Mouse (Mus musculus): ENCODE results near the gene Pacsin3. TPM values are rescaled to one million over a fixed set of nuclear protein-coding genes. Genes with fewer than 3 reads are reported as not detected.
A peak's percentile ranks its signal among the peaks of the same experiment; 100 is the strongest.

Pacsin3 gene
- total RNA-seq, 2 experiments from 2014 or later: 25.6 to 27.6 TPM

DNA sequence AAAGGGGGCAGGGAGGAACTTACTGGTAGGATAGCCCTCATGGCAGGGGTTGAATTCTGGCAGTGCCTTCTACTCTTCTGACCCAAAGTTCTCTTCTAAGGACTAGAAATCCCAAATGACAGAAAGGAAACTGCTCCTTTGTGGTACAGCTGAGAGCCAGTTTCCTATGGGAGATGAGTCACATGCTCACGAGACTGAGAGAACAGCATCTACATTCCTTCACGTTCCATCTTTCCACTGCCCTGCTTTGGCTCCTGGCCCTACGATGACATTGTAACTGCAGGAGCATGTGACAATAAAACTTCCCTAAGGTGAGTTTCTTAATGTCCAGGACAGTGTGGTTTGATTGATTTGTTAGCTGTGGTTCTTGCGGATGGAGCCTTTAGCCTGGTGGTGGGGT is 7.4 kb upstream of the Pacsin3 start:
- Histone ChIP-seq H3K4me3 (no peak overlapping the region), H3K27ac (no peak overlapping the region)
- DNase-seq (ENCODE audit: low spot score in 2 of 2): no peak
- TF ChIP-seq CTCF (conservative IDR thresholded peaks at IDR 0.05): no peak

- no peak for TF ChIP-seq CTCF (conservative IDR thresholded peaks at IDR 0.05)
Measured at GRCm38 (mm10) chr2:91252001-91252400, 3.8 kb upstream of the Pacsin3 start.

DNA sequence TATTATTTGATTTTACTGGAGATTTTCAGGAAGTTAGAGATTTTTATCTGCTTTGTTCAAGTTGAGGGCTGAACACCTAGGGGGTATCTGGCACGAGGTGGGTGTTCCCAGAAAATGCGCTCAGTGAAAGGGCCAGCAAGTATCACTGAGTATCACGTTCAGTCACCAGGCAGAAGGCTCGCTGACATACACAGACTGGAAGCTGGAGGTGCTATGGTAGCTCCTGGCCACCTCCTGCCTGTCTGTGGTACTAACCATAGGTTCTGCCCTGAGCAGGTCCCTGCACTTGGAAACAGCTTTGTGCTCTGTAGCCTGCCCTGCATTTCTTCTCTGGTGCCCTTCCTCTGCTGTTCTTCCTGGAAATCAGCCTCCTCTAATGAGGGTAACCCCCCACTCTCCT is 3.2 kb upstream of the Pacsin3 start:
- no peak for DNase-seq (ENCODE audit: low spot score in 2 of 2)
- Histone ChIP-seq H3K27ac (no peak overlapping the region), H3K4me3 (no peak overlapping the region)
- TF ChIP-seq CTCF (conservative IDR thresholded peaks at IDR 0.05): no peak

More at GRCm38 (mm10) chr2:91252001-91252400, 3.8 kb upstream of the Pacsin3 start:
- H3K27ac ChIP-seq: no peak overlapping the region
- H3K4me3 ChIP-seq: no peak overlapping the region
- DNase-seq (ENCODE audit: low spot score in 2 of 2): no peak

GRCm38 (mm10) chr2:91254725-91255380 is 901 bp upstream of the Pacsin3 start:
- H3K27ac ChIP-seq: no peak overlapping the region
- H3K4me3 ChIP-seq: no peak overlapping the region
- no peak for TF ChIP-seq CTCF (conservative IDR thresholded peaks at IDR 0.05)
- DNase-seq (ENCODE audit: low spot score in 2 of 2): no peak

GRCm38 (mm10) chr2:91256256-91257125 is 737 bp downstream of the Pacsin3 start:
- no peak for DNase-seq (ENCODE audit: low spot score in 2 of 2)
- peak overlapping the region; percentile 74 for H3K4me3 ChIP-seq
- peak overlapping the region; percentile 89 for H3K27ac ChIP-seq
- no peak for TF ChIP-seq CTCF (conservative IDR thresholded peaks at IDR 0.05)

DNA sequence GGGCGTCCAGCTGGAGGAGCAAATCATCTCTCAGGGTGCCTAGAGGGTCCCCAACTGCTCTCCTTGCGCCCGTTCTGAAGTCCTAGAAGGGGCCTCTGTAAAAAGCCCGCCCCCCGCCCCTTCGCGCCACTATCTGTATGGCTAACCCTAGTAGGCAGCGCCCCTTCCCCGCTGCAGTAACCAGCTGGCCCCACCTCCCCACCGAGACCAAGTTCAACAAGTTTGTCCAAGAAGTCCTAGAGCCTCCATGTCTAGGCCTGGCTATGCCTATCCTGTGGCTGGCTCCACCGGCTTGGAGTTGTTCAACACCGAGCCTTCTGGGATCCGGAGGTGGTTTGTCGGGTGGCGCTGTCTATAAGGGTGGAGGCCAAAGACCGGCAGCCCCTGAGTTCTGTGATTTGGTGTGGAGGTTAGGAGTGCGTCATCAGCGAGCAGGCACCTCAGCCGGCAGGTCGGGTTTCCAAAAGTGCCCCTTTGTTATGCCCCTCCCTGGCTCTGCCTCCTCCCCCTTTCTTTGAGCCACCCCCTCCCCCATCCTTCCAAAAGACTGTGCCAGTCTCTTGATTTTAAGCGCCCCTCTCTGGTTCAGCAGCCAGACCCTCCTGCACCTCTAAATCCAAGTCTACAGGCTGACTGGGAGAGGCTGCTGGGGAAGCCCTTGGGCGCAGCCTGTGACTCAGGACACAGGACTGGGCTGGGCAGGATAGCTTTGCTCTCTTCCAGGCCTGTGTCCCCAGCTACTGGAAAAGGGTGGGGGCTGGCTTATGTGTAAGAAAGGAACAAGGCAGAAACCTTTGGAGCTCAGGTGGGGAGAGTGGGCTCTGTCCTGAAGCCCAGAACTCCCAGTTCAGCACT is 1.6 kb downstream of the Pacsin3 start:
- peak overlapping the region; percentile 74 for H3K4me3 ChIP-seq
- no peak for TF ChIP-seq CTCF (conservative IDR thresholded peaks at IDR 0.05)
- no peak for DNase-seq (ENCODE audit: low spot score in 2 of 2)
- peak overlapping the region; percentile 89 for H3K27ac ChIP-seq

GRCm38 (mm10) chr2:91258054-91258453 is 2.3 kb downstream of the Pacsin3 start:
- no peak for TF ChIP-seq CTCF (conservative IDR thresholded peaks at IDR 0.05)
- DNase-seq (ENCODE audit: low spot score in 2 of 2): peak; percentile 47 to 71
- Histone ChIP-seq H3K27ac (peak overlapping the region; percentile 89), H3K4me3 (peak overlapping the region; percentile 74)

GRCm38 (mm10) chr2:91258830-91259229 is 3.1 kb downstream of the Pacsin3 start:
- H3K4me3 ChIP-seq: no peak overlapping the region
- no peak for TF ChIP-seq CTCF (conservative IDR thresholded peaks at IDR 0.05)
- peak overlapping the region; percentile 89 for H3K27ac ChIP-seq
- DNase-seq (ENCODE audit: low spot score in 2 of 2): no peak

DNA sequence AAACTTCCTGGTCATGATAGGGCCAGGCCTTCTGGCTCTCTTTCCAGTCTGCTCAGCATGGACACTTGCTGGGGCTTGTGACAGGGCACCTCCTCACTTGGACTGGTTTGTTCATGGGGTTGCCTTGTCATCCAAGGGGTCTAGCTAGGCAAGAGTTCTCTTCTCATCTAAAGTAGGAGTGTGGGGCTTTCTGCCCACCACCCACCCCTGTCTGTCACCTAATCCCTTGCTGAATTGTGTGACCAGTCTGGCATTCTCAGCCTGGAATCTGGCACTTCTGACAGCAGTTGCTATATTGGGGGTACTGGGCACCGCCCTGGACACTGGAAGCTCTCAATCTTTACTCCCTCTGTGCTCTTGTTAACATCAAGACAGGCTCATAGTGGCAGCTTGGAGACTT is 3.7 kb downstream of the Pacsin3 start:
- DNase-seq (ENCODE audit: low spot score in 2 of 2): no peak
- no peak for TF ChIP-seq CTCF (conservative IDR thresholded peaks at IDR 0.05)
- Histone ChIP-seq H3K27ac (no peak overlapping the region), H3K4me3 (no peak overlapping the region)

- peak overlapping the region; percentile 62 for H3K4me3 ChIP-seq
- no peak for TF ChIP-seq CTCF (conservative IDR thresholded peaks at IDR 0.05)
- H3K27ac ChIP-seq: peak overlapping the region; percentile 97
- DNase-seq (ENCODE audit: low spot score in 2 of 2): no peak
Measured at GRCm38 (mm10) chr2:91263692-91264660, 8.2 kb downstream of the Pacsin3 start.

- H3K27ac ChIP-seq: peak within 1 kb of the TSS; percentile 97
- H3K4me3 ChIP-seq: peak within 1 kb of the TSS; percentile 62
- no peak for TF ChIP-seq CTCF (conservative IDR thresholded peaks at IDR 0.05)
- DNase-seq (ENCODE audit: low spot score in 2 of 2): peak; percentile 97 to 98
Measured at GRCm38 (mm10) chr2:91264711-91265681, 9.2 kb downstream of the Pacsin3 start, which contains the start of gene Arfgap2. Arfgap2 (plus strand) TSS chr2:91264974.
